Mouse (Mus musculus): ENCODE data around the gene Mlh1.

- TF ChIP-seq MAFK (IDR thresholded peaks at IDR 0.05; ENCODE audit: insufficient read depth, low read depth, low read length): no peak
- no peak for TF ChIP-seq ZC3H11A (IDR thresholded peaks at IDR 0.05; ENCODE audit: borderline replicate concordance, low read depth, low read length)
- no peak for TF ChIP-seq ZNF384 (IDR thresholded peaks at IDR 0.05; ENCODE audit: low read depth, low read length)
- no peak for TF ChIP-seq HCFC1 (IDR thresholded peaks at IDR 0.05; ENCODE audit: borderline replicate concordance, insufficient read depth, low read length)
- no peak for TF ChIP-seq CHD2 (IDR thresholded peaks at IDR 0.05; ENCODE audit: low read depth, low read length)
Observed at GRCm38 (mm10) chr9:111285061-111285460, 13.5 kb upstream of the Mlh1 start.
